In the genomic region with DNA sequence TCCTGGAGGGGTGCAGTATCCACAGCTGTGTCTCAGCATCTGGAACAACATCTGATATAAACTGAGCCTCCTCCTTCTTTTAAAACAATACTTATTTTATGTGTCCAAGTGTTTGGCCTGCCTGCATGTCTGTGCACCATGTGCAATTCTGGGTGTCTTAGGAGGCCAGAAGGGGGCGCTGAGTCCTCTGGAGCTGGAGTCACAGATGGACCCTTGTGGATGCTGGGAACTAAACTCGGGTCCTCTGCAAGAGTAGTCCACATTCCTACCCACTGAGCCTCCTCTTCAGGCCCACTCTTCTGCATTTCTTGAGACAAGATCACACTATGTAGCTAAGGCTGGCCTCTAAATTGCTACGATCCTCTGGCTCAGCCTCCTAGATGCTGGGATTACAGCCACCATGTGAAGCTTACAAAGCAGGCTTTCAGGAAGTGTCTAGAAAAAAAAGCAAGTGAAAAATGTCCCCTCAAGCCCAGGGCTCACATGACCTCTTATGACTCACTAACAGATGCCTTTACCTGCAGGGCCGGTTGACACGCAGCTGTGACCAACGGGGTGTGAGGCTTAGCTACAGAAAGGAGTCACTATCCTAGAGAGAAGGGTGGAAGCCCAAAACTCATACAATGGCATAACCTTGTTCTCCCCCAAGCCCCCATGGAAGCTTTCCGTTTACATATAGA, we compare ENCODE assay signal across 1 mouse cellular context.
TF ChIP-seq lines count a peak whose summit lies in the region.

No protein-coding gene starts in this region.

TF ChIP-seq in CH12.LX, 34 proteins besides CTCF, POLR2A, EP300 and RAD21:
- no peak for TF ChIP-seq CHD2 (IDR thresholded peaks at IDR 0.05; ENCODE audit: low read length)
- TF ChIP-seq JUND (conservative IDR thresholded peaks at IDR 0.05; ENCODE audit: low read depth, low read length) = no peak
- TF ChIP-seq E2F4 (IDR thresholded peaks at IDR 0.05; ENCODE audit: insufficient replicate concordance, low read depth, low read length) = no peak
- no peak for TF ChIP-seq ZKSCAN1 (IDR thresholded peaks at IDR 0.05; ENCODE audit: borderline replicate concordance, low read depth, low read length)
- TF ChIP-seq SIN3A (IDR thresholded peaks at IDR 0.05; ENCODE audit: low read length) = no peak
- no peak for TF ChIP-seq PAX5 (IDR thresholded peaks at IDR 0.05; ENCODE audit: low read length)
- TF ChIP-seq ZMIZ1 (IDR thresholded peaks at IDR 0.05; ENCODE audit: low read depth, low read length) = no peak
- TF ChIP-seq ETS1 (conservative IDR thresholded peaks at IDR 0.05; ENCODE audit: low read depth, low read length) = peak; percentile 80
- no peak for TF ChIP-seq KAT2A (IDR thresholded peaks at IDR 0.05; ENCODE audit: insufficient replicate concordance, low read length)
- TF ChIP-seq MEF2A (IDR thresholded peaks at IDR 0.05; ENCODE audit: borderline replicate concordance, low read depth, low read length) = no peak
- TF ChIP-seq BHLHE40 (IDR thresholded peaks at IDR 0.05; ENCODE audit: low read depth, low read length) = peak; percentile 63
- TF ChIP-seq NRF1 (IDR thresholded peaks at IDR 0.05; ENCODE audit: low read depth, low read length) = no peak
- no peak; the same call in 1 of the 2 replicates for TF ChIP-seq USF2 (conservative IDR thresholded peaks at IDR 0.05; ENCODE audit: low read depth, low read length)
- TF ChIP-seq ZNF384 (IDR thresholded peaks at IDR 0.05; ENCODE audit: low read depth, low read length) = peak; percentile 54; the same call in 1 of the 2 replicates
- TF ChIP-seq RCOR1 (conservative IDR thresholded peaks at IDR 0.05; ENCODE audit: low read depth, low read length) = no peak
- TF ChIP-seq MAX (IDR thresholded peaks at IDR 0.05; ENCODE audit: low read length) = no peak
- no peak for TF ChIP-seq CHD1 (IDR thresholded peaks at IDR 0.05; ENCODE audit: low read depth, low read length)
- no peak for TF ChIP-seq MYC (IDR thresholded peaks at IDR 0.05; ENCODE audit: low read depth, low read length)
- TF ChIP-seq MAFK (IDR thresholded peaks at IDR 0.05; ENCODE audit: insufficient replicate concordance, low read length) = no peak
- TF ChIP-seq JUN (IDR thresholded peaks at IDR 0.05; ENCODE audit: insufficient read depth, low read depth, low read length) = no peak
